Mouse (Mus musculus): ENCODE results near the gene Camk2g.

Camk2g gene

GRCm38 (mm10) chr14:20702096-20702740, 91.7 kb downstream of the Camk2g start:
- peak; percentile 17 for DNase-seq (ENCODE audit: low read depth)

- no peak for DNase-seq (ENCODE audit: low read depth)
Observed at GRCm38 (mm10) chr14:20701554-20701953, 92.3 kb downstream of the Camk2g start.

- no peak for DNase-seq (ENCODE audit: low read depth)
Observed at GRCm38 (mm10) chr14:20700362-20700761, 93.5 kb downstream of the Camk2g start.

- no peak for DNase-seq (ENCODE audit: low read depth)
Observed at GRCm38 (mm10) chr14:20698515-20698914, 95.4 kb downstream of the Camk2g start.

GRCm38 (mm10) chr14:20696986-20697385, 96.9 kb downstream of the Camk2g start:
- peak; percentile 83 for DNase-seq (ENCODE audit: low read depth)

GRCm38 (mm10) chr14:20695761-20696520, 97.9 kb downstream of the Camk2g start:
- DNase-seq (ENCODE audit: low read depth): no peak

- peak; percentile 76 for DNase-seq (ENCODE audit: low read depth)
Observed at GRCm38 (mm10) chr14:20694884-20695760, 98.8 kb downstream of the Camk2g start, which contains the start of gene Fut11. Gene Fut11, plus strand, starts transcription at chr14:20694968.

GRCm38 (mm10) chr14:20694185-20694883, 99.6 kb downstream of the Camk2g start:
- DNase-seq (ENCODE audit: low read depth): peak; percentile 53

- DNase-seq (ENCODE audit: low read depth): no peak
Observed at GRCm38 (mm10) chr14:20693589-20694101, 100.2 kb downstream of the Camk2g start.

- no peak for DNase-seq (ENCODE audit: low read depth)
Observed at GRCm38 (mm10) chr14:20691772-20692171, 102.1 kb downstream of the Camk2g start.

- no peak for DNase-seq (ENCODE audit: low read depth)
Observed at GRCm38 (mm10) chr14:20689009-20689408, 104.9 kb downstream of the Camk2g start.

GRCm38 (mm10) chr14:20686576-20686975, 107.3 kb downstream of the Camk2g start:
- DNase-seq (ENCODE audit: low read depth): no peak
